Mouse (Mus musculus): ENCODE measurements at regions not wholly inside any gene's neighbourhood (a gene's known extent, or its start where the extent isn't known, plus 50 kb on each side); places are given as distances from the start of the nearest gene placed in this dataset.

DNA sequence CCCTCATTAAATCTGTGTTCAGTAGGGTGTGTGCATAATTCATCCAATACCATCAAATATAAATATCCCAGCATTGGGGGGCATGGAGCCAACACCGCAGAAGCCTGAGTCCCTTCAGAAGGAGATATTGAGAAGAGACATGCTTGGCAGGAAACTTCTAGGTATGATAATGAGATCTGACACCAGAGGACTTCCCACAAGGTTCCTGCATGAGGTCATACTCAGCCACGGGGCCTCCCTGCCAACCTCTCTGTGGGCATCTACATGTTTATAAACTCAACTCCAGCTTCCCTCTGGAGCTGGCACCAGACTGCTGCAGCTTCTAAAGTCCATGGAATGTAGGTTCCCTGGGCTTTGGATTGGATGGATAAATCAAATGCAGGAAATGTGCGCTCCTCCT, 587.4 kb upstream of the Kdm8 start:
- in situ Hi-C loops (cut with MboI, MseI), result no loop called here

DNA sequence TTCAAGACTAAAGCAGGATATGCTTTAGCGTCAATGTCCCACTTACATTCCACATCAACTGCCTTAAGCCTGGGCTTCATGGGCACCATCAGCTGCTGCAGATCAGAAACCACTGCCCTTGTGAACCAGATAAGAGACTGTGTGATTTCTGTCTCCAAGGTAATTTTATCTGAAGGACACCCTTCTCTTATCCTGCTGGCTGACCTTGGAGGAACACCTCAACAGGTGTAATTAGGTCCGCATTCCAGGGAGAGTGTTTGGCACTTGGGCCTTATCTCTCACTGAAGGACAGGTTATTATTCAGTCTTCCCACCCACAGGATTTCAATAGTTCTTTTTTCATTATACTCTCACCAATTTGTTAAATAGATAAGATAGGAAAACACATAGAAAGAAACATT, 583.1 kb upstream of the Kdm8 start:
- in situ Hi-C loops (cut with MboI, MseI), result no loop called here

DNA sequence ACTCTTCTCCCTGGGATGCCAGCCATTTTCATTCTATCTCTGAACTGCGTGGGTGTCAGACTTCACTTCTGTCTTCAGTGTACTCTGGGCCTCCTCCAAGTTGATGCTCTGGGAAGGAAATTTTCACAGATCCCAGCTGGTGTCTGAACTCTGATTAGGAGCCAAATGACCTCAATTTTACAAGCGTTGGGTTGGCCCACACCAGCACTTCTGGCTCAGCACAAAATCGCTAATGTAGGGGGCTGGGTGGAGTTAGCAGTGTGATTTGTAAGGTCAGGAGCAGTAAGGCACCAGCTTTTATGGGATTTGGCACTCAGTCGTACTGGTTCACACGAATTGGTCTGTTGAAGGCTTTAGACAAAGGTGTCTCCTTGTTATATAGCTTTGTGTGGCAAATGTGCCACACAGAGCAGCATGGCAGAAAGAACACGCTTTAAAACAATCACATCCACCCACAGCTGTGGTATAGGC, 576.3 kb upstream of the Kdm8 start:
- in situ Hi-C loops (cut with MboI, MseI), result no loop called here

DNA sequence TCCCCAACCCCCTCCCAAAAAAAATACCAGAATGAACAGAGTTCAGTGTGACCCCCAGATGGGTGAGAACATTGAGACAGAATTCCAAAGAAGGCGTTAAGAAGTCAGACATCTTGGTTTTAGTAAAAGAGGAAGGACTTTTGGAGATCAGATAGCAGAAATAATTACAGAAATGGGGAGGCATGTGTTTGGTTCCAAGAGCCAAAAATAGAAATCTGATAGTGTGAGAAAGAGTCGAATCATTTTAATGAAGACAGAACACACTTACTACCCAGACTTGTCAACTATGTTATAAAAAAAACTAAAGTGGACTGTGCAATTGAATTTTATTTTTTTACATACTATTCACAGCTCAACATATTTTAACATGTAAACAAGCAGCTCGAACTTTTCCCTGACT, 575.9 kb upstream of the Kdm8 start:
- in situ Hi-C loops (cut with MboI, MseI), result no loop called here

GRCm38 (mm10) chr7:124880771-124881170, 563.7 kb upstream of the Kdm8 start:
- in situ Hi-C loops (cut with MboI, MseI), result no loop called here

DNA sequence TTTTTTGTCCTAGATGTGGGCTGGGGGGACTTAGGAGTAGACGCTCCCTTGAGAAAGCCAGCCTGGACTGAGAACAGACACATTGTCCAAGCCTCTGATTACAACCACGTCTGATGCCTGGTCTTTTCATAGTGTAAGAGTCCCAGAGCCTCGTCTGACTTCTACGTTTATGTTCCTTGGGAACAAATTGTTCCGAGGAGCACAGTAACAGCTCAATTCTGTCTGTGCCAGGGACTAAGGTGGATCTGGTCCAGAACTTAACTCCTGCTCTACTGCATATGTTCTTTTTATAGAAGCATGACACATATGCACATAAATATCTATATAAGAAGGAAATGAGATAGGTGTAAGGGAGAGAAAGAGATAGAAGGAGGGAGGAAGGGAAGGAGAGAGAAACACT, 537.2 kb upstream of the Kdm8 start:
- in situ Hi-C loops (cut with MboI, MseI), result no loop called here

DNA sequence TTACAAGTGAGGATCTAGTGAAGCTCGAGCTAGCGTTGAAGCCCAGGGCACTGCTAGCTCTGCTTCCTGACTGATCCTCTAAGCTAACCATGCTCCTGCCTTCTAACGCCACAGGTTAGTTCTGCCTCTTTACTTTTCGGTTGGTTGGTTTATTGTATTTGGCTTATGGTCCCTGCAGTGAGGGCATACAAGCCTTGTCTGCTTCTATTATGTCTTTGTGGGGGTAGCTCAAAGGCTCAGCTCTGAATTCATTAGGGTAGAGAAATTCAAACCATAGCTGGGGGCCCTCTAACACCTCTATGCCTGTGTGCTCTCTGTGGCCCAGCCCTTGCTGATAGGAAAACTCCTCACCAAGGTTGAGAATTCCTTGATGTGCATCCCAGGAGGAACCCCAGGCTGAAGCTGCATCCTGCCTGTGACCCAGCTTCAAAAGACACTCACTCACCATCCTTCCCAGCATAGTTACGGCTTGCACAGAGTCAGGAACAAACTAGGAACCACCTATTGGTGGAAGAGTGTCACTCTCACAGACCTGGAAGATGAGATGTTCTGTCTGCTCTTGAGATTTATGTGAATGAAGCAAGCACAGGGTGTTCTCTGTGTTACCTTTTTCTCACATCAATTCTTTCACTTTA, 536.7 kb upstream of the Kdm8 start:
- in situ Hi-C loops (cut with MboI, MseI), result no loop called here

DNA sequence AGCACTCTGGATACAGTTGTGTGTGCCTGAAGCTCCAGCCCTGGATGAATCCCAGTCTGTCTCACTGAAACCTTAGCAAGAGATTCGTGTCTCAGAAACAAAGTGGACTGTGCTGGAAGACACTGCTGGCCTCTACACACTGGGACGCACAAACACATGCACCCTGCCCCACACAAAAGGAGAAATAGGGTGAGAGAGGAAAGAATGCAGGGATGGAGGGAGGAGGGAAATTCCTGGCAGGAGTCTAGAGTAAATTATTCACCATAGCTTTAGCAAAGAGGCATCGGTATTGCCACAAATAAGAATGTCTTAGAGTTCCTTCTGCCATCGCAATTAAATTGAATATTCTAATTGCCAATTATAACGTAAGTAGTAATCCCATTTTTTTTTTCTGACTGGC, 530.4 kb upstream of the Kdm8 start:
- in situ Hi-C loops (cut with MboI, MseI), result no loop called here

- in situ Hi-C loops (cut with MboI, MseI), result no loop called here
These were observed 530.0 kb upstream of the Kdm8 start for GRCm38 (mm10) chr7:124914479-124914878.

DNA sequence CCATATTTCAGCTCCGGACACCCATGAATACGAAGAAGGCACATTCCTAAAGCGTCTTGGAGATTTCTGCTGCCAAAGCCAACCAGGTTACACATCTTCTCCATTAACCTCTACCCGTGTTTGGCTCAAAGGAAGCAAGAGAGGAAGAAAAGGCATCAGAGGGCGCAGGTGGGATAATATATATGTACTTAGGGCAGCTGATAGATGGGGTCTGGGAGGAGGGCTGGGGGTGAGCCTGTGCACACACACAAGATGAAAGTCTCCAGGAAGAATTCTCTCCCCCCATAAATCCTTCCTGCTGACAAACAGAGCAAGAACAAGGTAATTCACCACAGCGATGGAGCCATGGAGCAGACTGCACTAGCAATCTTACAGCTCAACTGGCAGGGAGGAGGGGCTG, 529.5 kb upstream of the Kdm8 start:
- in situ Hi-C loops (cut with MboI, MseI), result no loop called here

GRCm38 (mm10) chr7:124915637-124916036, 528.8 kb upstream of the Kdm8 start:
- in situ Hi-C loops (cut with MboI, MseI), result no loop called here

DNA sequence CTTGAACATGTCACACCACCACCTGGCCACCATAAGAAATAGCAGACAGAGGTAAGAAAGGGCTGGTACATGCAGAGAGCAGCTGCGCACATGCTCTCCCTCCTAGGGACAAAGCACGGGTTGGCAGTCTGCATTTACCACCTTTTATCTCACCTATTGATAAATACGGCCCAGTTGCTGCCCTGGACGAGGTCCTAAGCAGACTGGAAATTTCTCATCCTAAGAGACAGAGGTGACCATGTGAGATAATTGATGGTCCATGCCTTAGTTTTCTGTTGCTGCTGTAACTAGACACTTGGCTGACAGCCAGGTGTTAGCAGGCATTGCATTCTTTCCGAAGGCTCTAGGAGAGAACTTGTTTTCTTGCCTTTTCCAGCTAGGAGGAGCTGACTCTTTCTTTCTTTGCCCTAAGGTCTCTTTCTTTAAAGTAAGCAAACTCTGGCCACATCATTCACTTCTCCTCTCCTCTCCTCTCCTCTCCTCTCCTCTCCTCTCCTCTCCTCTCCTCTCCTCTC, 526.8 kb upstream of the Kdm8 start:
- in situ Hi-C loops (cut with MboI, MseI), result no loop called here

DNA sequence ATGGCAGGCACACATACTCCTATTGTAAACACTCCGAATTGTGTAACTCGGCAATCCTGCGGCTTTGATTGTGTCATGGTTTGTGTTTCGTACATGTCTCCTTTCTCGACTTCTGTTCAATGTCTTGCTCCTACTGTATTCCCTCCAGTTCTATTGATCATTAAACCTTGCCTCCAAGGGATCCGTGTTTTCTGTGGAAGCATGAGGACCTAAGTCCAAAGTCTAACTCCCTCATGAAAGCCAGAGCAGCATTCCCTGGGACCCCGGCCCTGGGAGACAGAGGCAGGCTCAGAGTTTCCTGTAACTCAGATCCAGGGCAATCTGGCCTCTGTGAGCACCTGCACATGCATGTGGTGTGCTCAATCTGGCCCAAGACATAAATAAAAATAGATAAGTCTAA, 521.7 kb upstream of the Kdm8 start:
- in situ Hi-C loops (cut with MboI, MseI), result no loop called here

DNA sequence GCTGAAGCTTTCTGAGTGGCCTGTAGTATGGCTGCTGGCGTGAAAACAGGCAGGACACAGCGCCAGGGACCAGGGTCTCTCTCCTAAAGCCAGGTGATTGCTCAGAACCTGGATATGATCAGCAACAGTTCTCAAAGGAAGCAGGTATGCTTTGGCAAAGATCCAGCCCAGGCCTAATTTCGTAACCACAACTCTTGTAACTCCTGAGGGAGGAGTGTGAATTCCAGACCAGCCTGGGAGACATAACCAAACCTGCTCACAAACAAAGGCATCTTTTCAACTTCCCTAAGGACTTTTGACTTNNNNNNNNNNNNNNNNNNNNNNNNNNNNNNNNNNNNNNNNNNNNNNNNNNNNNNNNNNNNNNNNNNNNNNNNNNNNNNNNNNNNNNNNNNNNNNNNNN, 510.9 kb upstream of the Kdm8 start:
- in situ Hi-C loops (cut with MboI, MseI), result no loop called here

- in situ Hi-C loops (cut with MboI, MseI), result no loop called here
These were observed 505.1 kb upstream of the Kdm8 start for GRCm38 (mm10) chr7:124939357-124939756.

DNA sequence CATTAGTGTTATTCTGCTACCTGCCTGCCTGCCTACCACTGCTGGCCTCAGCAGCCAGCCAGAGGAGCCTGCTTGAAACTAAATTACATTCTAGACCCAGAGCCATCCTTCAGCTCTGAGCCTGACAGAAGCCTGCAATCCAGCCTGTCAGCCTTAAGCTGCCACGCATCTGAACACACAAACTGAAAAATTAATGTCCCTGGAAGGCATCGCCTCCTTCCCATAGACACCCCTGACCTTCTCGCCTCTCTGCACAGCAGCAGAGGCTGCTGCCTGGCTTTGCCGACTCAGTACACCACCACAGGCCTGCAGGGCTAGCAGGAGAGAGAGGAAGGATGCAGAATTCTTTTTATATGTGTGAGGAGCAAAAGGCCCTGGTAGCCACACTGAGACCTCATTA, 502.9 kb upstream of the Kdm8 start:
- in situ Hi-C loops (cut with MboI, MseI), result no loop called here

DNA sequence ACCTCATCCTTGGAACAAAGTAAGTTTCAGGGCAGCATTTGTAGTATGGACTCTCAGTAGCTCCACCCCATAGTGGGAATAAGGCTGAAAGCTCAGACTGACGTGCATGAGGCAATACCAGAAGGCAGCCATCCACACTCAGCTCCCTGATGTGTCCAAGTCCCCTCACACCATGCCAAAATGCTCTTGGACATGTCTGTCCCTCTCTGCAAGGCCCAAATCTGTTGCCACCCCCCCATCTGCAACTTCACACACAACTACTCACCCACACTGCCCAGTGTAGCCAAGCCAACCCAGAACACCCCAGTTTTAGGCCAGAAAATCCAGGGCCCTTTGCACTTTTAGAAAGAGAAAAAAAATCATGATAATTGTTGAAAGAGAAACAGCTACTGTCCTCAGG, 498.1 kb upstream of the Kdm8 start:
- in situ Hi-C loops (cut with MboI, MseI), result no loop called here

- in situ Hi-C loops (cut with MboI, MseI), result no loop called here
These were observed 487.1 kb upstream of the Kdm8 start for GRCm38 (mm10) chr7:124957329-124957728.

- in situ Hi-C loops (cut with MboI, MseI), result no loop called here
These were observed 469.5 kb upstream of the Kdm8 start for GRCm38 (mm10) chr7:124974870-124975488.

DNA sequence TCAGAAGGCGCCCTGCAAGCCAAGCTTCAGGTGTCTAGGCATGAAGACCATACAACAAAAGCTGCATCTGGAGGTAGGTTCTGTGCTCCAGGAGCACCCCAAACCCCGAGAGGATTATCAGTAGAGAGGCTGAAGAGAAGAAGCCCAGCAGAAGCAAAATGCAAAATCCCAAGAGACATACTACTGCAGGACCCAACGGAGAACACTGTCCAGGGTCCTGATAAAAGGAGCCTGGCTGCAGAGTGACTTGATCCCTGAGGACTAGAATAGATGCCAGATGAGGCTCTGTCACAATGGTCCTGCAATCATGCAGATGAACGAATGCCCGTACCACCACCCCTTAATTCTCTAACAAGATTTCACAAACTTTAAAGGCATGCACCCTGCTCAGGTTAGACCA, 455.0 kb upstream of the Kdm8 start:
- in situ Hi-C loops (cut with MboI, MseI), result no loop called here

DNA sequence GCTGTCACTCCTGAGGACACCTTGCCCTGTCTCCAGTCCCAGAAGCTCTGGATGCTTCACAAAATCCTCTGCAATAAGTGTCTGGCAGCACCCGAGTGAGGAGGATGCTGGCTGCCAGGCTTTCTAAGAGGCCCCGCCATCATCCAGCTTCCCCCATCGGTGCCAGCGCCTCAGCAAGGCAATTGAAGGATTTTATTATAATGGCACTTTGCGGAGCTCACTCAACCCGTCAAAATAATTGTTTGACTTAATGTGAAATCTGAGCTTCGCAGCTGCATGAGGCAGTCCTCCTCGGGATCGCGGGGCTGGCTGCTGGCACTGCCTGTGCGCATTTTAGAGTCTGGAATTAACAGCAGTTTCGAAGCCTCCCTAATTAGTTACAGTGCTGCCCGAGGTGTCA, 453.8 kb upstream of the Kdm8 start:
- in situ Hi-C loops (cut with MboI, MseI), result no loop called here

- in situ Hi-C loops (cut with MboI, MseI), result no loop called here
These were observed 447.9 kb upstream of the Kdm8 start for GRCm38 (mm10) chr7:124996538-124996937.

DNA sequence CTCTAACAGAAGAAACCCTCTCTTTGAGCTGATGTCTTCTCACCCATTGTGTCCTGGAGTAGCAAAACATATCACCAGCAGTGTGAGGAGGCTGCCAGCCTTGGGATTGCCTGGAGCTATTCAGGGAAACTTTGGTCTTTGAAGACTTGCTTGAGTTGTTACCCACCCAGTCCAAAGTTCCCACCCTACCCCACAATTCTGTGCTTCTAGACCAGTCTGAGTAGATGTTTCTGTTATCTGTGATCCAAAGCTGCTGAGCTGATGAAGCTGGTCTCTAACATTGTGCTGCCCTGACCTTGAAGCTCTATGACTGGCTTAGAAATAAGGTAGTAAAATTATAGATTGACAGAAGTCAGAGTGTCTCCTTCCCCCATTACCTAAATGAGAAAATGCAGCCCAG, 443.8 kb upstream of the Kdm8 start:
- in situ Hi-C loops (cut with MboI, MseI), result no loop called here

- in situ Hi-C loops (cut with MboI, MseI), result no loop called here
These were observed 438.8 kb upstream of the Kdm8 start for GRCm38 (mm10) chr7:125005638-125006037.

All from T-helper 2 cell (primary cell).